Mouse (Mus musculus) 3T3-L1 (cell line): ENCODE measurements around the gene Zfp185.

Source experiments
- DNase-seq: peaks from one replicate; pipeline ENCODE4 v3.0.0-alpha.2; 2015; ENCODE audit warnings: low read depth, low spot score

Gene Zfp185

GRCm38 (mm10) chrX:72986841-72987519 is at the start of gene Zfp185:
TSS of gene Zfp185 (plus strand) at chrX:72987339.
- peak; percentile 49 for DNase-seq

GRCm38 (mm10) chrX:72953464-72953863 is 33.7 kb upstream of the Zfp185 start:
- peak; percentile 6 for DNase-seq

GRCm38 (mm10) chrX:72956486-72956885 is 30.7 kb upstream of the Zfp185 start:
- no peak for DNase-seq

- peak; percentile 46 for DNase-seq
These were observed 26.7 kb upstream of the Zfp185 start for GRCm38 (mm10) chrX:72960431-72960830.

GRCm38 (mm10) chrX:72961511-72961910 is 25.6 kb upstream of the Zfp185 start:
- no peak for DNase-seq

GRCm38 (mm10) chrX:72962743-72963142 is 24.4 kb upstream of the Zfp185 start:
- no peak for DNase-seq

- DNase-seq, result no peak
These were observed 4.3 kb upstream of the Zfp185 start for GRCm38 (mm10) chrX:72982831-72983230.

GRCm38 (mm10) chrX:72985607-72986006 is 1.5 kb upstream of the Zfp185 start:
- DNase-seq, result no peak

GRCm38 (mm10) chrX:72987520-72987905 is 374 bp downstream of the Zfp185 start:
- no peak for DNase-seq

- DNase-seq, result no peak
These were observed 1.3 kb downstream of the Zfp185 start for GRCm38 (mm10) chrX:72988431-72988830.

GRCm38 (mm10) chrX:72990581-72990980 is 3.4 kb downstream of the Zfp185 start:
- peak; percentile 64 for DNase-seq

GRCm38 (mm10) chrX:72992291-72992919 is 5.3 kb downstream of the Zfp185 start:
- DNase-seq, result peak; percentile 14

- DNase-seq, result no peak
These were observed 8.4 kb downstream of the Zfp185 start for GRCm38 (mm10) chrX:72995542-72995941.

GRCm38 (mm10) chrX:73003110-73003509 is 16.0 kb downstream of the Zfp185 start:
- no peak for DNase-seq

GRCm38 (mm10) chrX:73005678-73006077 is 18.5 kb downstream of the Zfp185 start:
- no peak for DNase-seq

GRCm38 (mm10) chrX:73007597-73008479 is 20.7 kb downstream of the Zfp185 start:
- DNase-seq, result peak; percentile 95

- no peak for DNase-seq
These were observed 25.7 kb downstream of the Zfp185 start for GRCm38 (mm10) chrX:73012846-73013245.

GRCm38 (mm10) chrX:73037003-73037402 is 49.9 kb downstream of the Zfp185 start, which contains the start of gene Pnma5:
TSS of gene Pnma5 (minus strand) at chrX:73037103.
- DNase-seq, result no peak

- no peak for DNase-seq
These were observed 51.7 kb downstream of the Zfp185 start for GRCm38 (mm10) chrX:73038831-73039230.

- no peak for DNase-seq
These were observed 52.5 kb downstream of the Zfp185 start for GRCm38 (mm10) chrX:73039666-73040065.

- DNase-seq, result peak; percentile 90
These were observed 66.9 kb downstream of the Zfp185 start for GRCm38 (mm10) chrX:73053860-73054563.

GRCm38 (mm10) chrX:73061528-73061927 is 74.4 kb downstream of the Zfp185 start:
- DNase-seq, result no peak
